35 mouse cellular contexts compared by ENCODE assay signal in the genomic region with DNA sequence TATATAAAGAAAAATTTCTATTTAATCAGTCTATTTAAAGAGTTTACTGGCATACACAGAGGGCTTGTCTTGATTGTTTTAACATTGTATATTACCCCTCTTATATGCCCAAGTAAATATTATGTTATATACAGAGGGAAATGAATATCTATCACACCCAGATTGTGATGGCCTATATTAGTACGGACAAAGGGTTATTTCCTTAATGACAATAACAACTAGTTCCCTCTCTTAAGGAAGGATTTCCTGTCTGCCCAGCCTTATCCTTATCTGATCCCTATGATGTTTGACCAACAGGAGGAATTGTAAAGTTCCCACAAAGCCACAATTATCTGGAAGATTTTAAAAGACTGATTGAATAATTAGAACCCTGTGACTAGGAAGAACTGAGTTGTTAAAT.
"Had no signal": no experiment of that assay in that cellular context is flagged by ENCODE, and none has a peak within 500 bp of the region (broad histone marks: within the 10 kb centered on the region; RNA-seq: fewer than 3 reads in every experiment).

No protein-coding gene starts in this region.

- H3K36me3 ChIP-seq: heart, embryonic 10.5 days; heart, embryonic 12.5 days; heart, embryonic 13.5 days; heart, embryonic 15.5 days; hindbrain, embryonic 10.5 days; hindbrain, embryonic 12.5 days; hindbrain, embryonic 13.5 days; hindbrain, embryonic 15.5 days; intestine, embryonic 15.5 days; kidney, embryonic 15.5 days had no signal

- H3K4me3 ChIP-seq: heart, adult 2 months; heart, embryonic 10.5 days; heart, embryonic 12.5 days; heart, embryonic 13.5 days; heart, embryonic 15.5 days; hindbrain, embryonic 10.5 days; hindbrain, embryonic 12.5 days; hindbrain, embryonic 13.5 days; hindbrain, embryonic 15.5 days; intestine, embryonic 15.5 days; kidney, embryonic 15.5 days; layer of hippocampus, adult 2 months had no signal

- H3K9me3 ChIP-seq: heart, embryonic 10.5 days; heart, embryonic 12.5 days; heart, embryonic 13.5 days; heart, embryonic 15.5 days; hindbrain, embryonic 10.5 days; hindbrain, embryonic 12.5 days; hindbrain, embryonic 13.5 days; hindbrain, embryonic 15.5 days; intestine, embryonic 15.5 days; kidney, embryonic 15.5 days had no signal

- DNase-seq: heart, adult 2 months; heart, postnatal 14 days; heart, postnatal 36 days; heart, postnatal 4 days; kidney, adult 11 months; kidney, adult 18-20 months; kidney, adult 2 months; kidney, adult 8-10 months; kidney, adult 9 months; kidney, postnatal 10 days; kidney, postnatal 14 days; kidney, postnatal 25 days; kidney, postnatal 36 days; kidney, postnatal 4 days; layer of hippocampus, adult 9-11 months; layer of hippocampus, postnatal 36 days had no signal

- H3K27me3 ChIP-seq: heart, embryonic 12.5 days; heart, embryonic 13.5 days; heart, embryonic 15.5 days; hindbrain, embryonic 12.5 days; hindbrain, embryonic 13.5 days; hindbrain, embryonic 15.5 days; intestine, embryonic 15.5 days; kidney, embryonic 15.5 days had no signal

- H3K27ac ChIP-seq: heart, adult 2 months; heart, embryonic 10.5 days; heart, embryonic 13.5 days; heart, embryonic 15.5 days; hindbrain, embryonic 10.5 days; hindbrain, embryonic 12.5 days; hindbrain, embryonic 13.5 days; hindbrain, embryonic 14.5 days; hindbrain, embryonic 15.5 days; hindbrain, postnatal 0 days; intestine, embryonic 15.5 days; kidney, embryonic 15.5 days; kidney, postnatal 0 days; layer of hippocampus, adult 2 months had no signal

- H3K9ac ChIP-seq: heart, embryonic 12.5 days; heart, embryonic 13.5 days; heart, embryonic 15.5 days; hindbrain, embryonic 12.5 days; hindbrain, embryonic 13.5 days; hindbrain, embryonic 14.5 days; hindbrain, embryonic 15.5 days; intestine, embryonic 15.5 days; kidney, embryonic 15.5 days had no signal

- H3K4me1 ChIP-seq: heart, embryonic 10.5 days; heart, embryonic 12.5 days; heart, embryonic 15.5 days; hindbrain, embryonic 10.5 days; hindbrain, embryonic 12.5 days; hindbrain, embryonic 13.5 days; hindbrain, embryonic 15.5 days; intestine, embryonic 15.5 days; kidney, embryonic 15.5 days had no signal

- ATAC-seq: hindbrain, embryonic 16.5 days; hindbrain, postnatal 0 days; inflammation-experienced regulatory T-cells, adult 6 months; intestine, embryonic 15.5 days; intestine, embryonic 16.5 days; intestine, postnatal 0 days had no signal

- H3K4me2 ChIP-seq: heart, embryonic 11.5 days; heart, embryonic 12.5 days; heart, embryonic 13.5 days; heart, embryonic 15.5 days; hindbrain, embryonic 12.5 days; hindbrain, embryonic 13.5 days; hindbrain, embryonic 14.5 days; hindbrain, embryonic 15.5 days; intestine, embryonic 15.5 days; kidney, embryonic 15.5 days had no signal
